Mouse (Mus musculus) olfactory bulb, adult 2 months (tissue): ENCODE measurements around the gene Gtpbp3. TPM values are rescaled to one million over a fixed set of nuclear protein-coding genes. Genes with fewer than 3 reads are reported as not detected.
A peak's percentile ranks its signal among the peaks of the same experiment; 100 is the strongest.

Experiments
- H3K27ac ChIP-seq: fragments of 200-500 bp; 2 replicates; pipeline ENCODE4 v1.5.1; 2012; ENCODE audit warnings: low read depth, low read length; ENCODE audit not compliant: insufficient read depth
- H3K4me1 ChIP-seq: fragments of 200-500 bp; 2 replicates; pipeline ENCODE4 v1.6.1; 2012; ENCODE audit warnings: low read length; ENCODE audit not compliant: control insufficient read depth, insufficient read depth
- H3K4me3 ChIP-seq: fragments of 200-500 bp; 2 replicates; pipeline ENCODE4 v1.5.1; 2012; ENCODE audit warnings: mild to moderate bottlenecking, low read depth, low read length, moderate library complexity; ENCODE audit not compliant: insufficient read depth
- CTCF ChIP-seq: fragments of 200-500 bp; IDR thresholded peaks from 2 replicates; pipeline ENCODE4 v1.5.1; 2012; ENCODE audit warnings: low read depth, mild to moderate bottlenecking, low read length, moderate library complexity; ENCODE audit not compliant: insufficient read depth
- POLR2A ChIP-seq: fragments of 200-500 bp; IDR thresholded peaks from 2 replicates; pipeline ENCODE4 v1.6.1; 2012; ENCODE audit warnings: mild to moderate bottlenecking, low read depth, low read length, moderate library complexity; ENCODE audit not compliant: insufficient read depth
- WGBS: fragments of 180-500 bp; shearing (Covaris S2); methylation state at CpG from one replicate; pipeline ENCODE4 v1.1.7; 2018; 5-methylcytosine and 5-hydroxymethylcytosine counted together
- polyA plus RNA-seq: library from polyadenylated mRNA; stranded (reverse); fragments of >200 nt; gene quantifications from 2 replicates; pipeline ENCODE4 v1.2.4, GENCODE M21; 2012; ENCODE audit warnings: low replicate concordance; ENCODE audit not compliant: missing spikeins, insufficient read depth, insufficient read length

Gene Gtpbp3
- not detected in 2 replicates for polyA plus RNA-seq

DNA sequence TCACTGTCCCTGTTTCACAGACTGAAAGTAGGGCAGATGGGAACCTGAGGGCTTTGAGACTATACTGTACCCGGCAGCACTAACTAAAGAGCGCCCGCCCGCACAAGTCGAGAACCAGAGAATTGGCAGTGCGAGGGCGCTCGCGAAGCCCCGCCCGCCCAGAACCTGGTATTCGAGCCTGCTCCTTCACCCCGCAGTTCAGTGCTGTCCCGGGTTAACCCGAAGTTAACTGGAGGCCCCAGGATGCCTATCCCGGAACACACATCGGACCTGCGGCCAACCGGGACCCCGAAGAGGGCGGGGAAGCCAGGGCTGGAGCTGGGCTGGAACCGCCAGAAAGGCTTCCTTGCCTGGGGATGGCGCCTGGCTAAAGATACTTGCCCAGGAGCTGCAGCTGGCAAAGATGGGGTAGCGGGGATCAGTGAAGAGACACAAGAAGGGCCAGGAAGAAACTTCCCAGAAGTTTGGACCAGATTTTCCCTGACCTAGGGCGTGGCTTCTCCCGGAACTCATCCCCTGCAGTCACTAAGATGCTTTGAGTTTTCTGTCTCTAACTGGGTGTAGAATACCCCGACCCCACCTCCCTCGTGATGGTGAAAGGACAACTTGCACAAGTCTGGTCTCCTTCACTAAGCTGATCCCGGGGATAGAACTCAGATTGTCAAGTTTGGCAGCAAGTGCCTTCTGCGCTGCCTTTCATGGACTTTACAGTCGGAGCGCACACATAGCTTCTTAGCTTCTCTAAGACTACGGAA, at the start of gene Gtpbp3:
Gene Gtpbp3 (plus strand): TSS at position 413 of the 755 bp plus-strand sequence.
- Histone ChIP-seq H3K4me1 (peaks cover 22% of the 10 kb centered on the region), H3K4me3 (peak within 1 kb of the TSS; percentile 78), H3K27ac (no peak within 1 kb of the TSS)
- TF ChIP-seq CTCF (no peak), POLR2A (no peak)
- under 1% methylated on average over 33 of the region's 33 CpGs for WGBS

DNA sequence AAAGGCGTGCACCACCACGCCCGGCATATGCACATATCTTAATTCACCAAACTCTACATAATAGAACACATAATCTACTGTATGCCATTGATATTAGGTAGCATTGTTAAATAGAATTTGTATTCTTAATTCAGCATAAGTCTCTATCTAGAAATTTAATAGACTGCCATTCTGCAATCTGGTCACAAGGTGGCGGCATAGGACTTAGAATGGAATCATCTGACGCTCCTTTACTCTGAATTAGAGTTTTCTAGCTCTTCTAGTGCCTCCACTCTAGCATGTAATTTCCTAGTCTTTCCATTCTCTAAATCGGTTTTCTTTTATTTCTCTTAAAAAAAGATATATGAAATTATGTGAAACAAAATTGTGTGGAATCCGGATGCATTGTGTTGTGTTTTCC, 46.5 kb upstream of the Gtpbp3 start:
- 1% methylated on average over 7 of the region's 7 CpGs for WGBS
- Histone ChIP-seq H3K4me3 (no peak overlapping the region), H3K27ac (no peak overlapping the region), H3K4me1 (no peaks in the 10 kb centered on the region; the same call in 1 of the 2 replicates)
- TF ChIP-seq POLR2A (no peak), CTCF (no peak)

DNA sequence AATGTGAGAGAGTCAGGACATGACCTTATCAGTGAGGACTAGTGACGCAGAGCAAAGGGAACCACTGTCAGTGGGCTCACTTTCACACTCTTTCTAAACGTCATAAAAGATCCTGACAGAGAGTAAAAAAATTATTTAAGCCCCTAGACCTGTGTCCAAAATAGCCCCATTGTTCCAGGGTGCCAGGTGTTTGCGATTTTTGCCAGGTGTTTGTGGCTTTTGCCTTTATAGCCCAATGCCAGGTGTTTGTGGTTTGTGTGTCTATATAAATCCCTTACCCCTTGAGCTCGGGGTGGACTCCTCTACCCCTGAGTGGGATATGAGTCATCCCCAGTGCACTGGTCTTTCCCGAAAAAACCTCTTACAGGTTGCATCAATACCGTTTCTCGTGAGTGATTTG, 42.8 kb upstream of the Gtpbp3 start:
- Histone ChIP-seq H3K27ac (no peak overlapping the region), H3K4me3 (no peak overlapping the region), H3K4me1 (no peaks in the 10 kb centered on the region; the same call in 1 of the 2 replicates)
- 74% methylated on average over 7 of the region's 7 CpGs for WGBS
- TF ChIP-seq CTCF = no peak
- no peak for TF ChIP-seq POLR2A

DNA sequence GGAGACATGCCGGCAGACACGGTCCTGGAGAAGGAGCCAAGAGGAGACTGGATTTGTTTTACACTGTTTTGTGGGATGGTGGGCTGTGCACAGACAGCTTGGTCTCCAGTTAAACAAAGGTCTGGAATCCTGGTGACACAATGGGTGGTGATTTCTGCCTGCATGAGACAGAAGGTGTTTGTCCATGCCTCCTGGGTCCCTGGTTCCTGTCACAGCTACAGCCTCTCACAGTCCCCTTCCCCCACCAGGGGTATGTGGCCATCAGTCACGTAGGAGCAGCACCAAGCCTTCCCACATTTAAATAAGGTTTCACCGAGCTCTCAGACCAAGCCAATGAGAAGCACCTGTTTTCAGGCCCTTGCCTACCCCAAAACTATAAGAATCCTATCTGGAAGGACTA, 36.6 kb upstream of the Gtpbp3 start:
- TF ChIP-seq CTCF (no peak), POLR2A (no peak)
- Histone ChIP-seq H3K4me3 (no peak overlapping the region), H3K4me1 (no peaks in the 10 kb centered on the region), H3K27ac (no peak overlapping the region)
- WGBS = 72% methylated on average over 4 of the region's 4 CpGs

DNA sequence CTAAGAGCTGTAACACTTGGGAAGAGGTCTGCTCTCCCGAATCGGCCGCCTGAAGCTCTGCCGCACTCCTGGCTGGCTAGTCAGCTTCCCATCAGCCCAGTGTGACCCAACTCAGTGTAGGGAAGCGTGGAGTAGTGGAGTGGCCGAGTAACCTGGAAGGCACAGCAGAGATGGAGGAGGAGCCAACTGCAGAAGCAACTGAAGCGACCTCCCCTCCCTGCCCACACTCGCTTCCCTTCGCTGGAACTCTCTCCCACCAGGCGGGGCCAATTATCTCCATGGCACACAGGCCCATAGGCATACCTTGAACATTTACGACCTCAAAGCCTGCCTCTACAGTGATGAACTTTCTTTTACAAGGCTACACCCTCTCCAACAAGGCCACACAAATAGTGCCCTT, 36.1 kb upstream of the Gtpbp3 start:
- no peak overlapping the region for H3K4me3 ChIP-seq
- WGBS = 64% methylated on average over 11 of the region's 11 CpGs

DNA sequence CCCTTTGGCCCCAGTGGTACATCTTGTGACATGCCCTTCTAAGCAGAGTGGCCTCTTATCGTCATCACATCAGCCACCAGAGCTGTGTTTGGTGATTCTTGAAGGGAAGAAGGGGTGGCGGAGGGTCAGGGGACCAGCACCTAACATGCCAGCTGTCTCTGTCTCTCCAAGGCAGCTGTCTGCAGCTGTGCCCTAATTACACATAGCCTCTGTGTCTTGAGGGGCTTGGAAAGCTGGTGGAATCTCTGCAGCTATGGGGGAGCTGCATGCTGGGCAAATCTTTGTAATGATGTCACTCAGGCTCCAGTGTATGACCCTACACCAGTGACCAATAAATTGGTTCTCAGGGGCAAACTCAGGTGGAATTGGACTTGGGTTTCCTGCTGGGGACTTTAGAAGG, 35.2 kb upstream of the Gtpbp3 start:
- Histone ChIP-seq H3K4me3 (no peak overlapping the region), H3K27ac (no peak overlapping the region), H3K4me1 (0 out of 2 replicates have a peak, but pooled peaks cover 3% of the 10 kb centered on the region)
- TF ChIP-seq CTCF = no peak
- TF ChIP-seq POLR2A = no peak
- WGBS = 71% methylated on average over 2 of the region's 2 CpGs

More for the DNA sequence above, 36.1 kb upstream of the Gtpbp3 start:
- Histone ChIP-seq H3K4me1 (no peaks in the 10 kb centered on the region), H3K27ac (no peak overlapping the region)
- TF ChIP-seq POLR2A (no peak), CTCF (no peak)

DNA sequence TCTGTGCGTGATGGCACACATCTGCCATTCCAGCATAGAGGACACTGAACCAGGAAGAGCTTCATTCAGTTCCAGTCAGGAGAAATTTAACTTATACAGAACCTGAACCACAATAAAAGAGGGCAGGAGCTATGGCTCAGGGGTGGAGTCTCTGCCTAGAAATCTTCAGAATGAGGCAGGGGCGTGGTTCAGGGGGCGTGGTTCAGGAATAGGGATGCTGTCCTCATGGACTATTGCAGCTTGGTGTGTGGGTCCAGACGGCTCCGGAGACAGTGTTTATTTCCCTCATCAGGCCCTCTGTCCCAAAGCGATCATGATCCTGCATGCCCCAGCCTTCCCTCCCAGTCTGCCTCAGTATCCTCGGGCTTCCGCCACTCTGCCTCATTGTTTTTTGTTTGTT, 33.2 kb upstream of the Gtpbp3 start:
- Histone ChIP-seq H3K4me1 (peaks cover 15% of the 10 kb centered on the region), H3K27ac (no peak overlapping the region), H3K4me3 (no peak overlapping the region)
- WGBS = 86% methylated on average over 8 of the region's 8 CpGs
- no peak for TF ChIP-seq CTCF
- TF ChIP-seq POLR2A = no peak

DNA sequence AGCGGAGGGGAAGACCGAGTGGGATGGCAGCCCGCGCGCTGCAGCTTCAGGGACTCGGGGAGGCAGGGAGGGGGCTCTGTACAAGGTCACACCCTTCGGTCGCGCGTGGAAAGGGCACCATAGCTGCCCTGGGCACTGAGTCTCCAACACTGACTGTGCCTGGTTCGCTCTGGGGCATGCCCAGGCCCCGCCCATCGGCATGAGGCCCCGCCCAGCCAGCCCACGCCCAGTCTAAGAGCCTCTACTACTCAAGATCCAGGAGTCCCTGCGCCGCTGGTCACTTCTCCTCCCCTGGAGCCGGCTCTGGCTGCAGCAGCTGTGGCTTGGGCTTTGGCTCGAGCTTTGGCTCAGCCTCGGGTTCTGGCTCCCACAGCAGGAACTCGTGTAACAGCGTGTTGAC, 31.0 kb upstream of the Gtpbp3 start:
- Histone ChIP-seq H3K4me1 (peaks cover 27% of the 10 kb centered on the region), H3K4me3 (no peak overlapping the region), H3K27ac (no peak overlapping the region)
- no peak for TF ChIP-seq CTCF
- no peak for TF ChIP-seq POLR2A
- WGBS = 53% methylated on average over 22 of the region's 22 CpGs

DNA sequence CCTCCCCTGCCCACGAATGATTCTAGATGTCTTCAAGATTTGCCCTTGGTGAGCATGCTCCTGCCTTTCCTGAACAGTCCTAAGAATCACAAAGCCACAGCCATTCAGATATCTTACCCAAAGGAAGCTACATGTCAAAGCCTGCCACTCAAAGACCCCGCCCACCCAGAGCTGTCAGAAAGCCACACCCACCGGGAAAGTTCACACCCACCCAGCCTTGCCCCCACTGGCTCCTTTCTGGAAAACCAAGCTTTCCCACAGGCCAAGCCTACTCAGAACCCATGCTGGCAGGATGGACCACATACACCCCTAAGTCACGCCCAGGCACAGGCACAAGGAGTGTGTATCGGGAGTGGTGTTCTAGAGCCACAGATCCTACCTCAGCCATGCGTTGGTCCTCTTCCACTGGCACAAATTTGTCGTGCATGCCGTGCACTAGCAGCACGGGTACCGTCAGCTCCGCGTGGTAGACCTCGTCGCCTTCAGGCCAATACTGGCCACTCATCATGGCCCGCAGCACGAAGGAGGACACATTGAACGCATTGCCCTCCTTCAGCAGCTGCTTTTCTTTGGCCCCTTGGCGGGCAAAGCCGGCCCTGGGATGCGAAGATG, 30.1 kb upstream of the Gtpbp3 start:
- H3K4me1 ChIP-seq = peaks cover 32% of the 10 kb centered on the region
- WGBS = 88% methylated on average over 20 of the region's 20 CpGs
- TF ChIP-seq POLR2A (no peak), CTCF (no peak)
- H3K27ac ChIP-seq = no peak overlapping the region
- no peak overlapping the region for H3K4me3 ChIP-seq

DNA sequence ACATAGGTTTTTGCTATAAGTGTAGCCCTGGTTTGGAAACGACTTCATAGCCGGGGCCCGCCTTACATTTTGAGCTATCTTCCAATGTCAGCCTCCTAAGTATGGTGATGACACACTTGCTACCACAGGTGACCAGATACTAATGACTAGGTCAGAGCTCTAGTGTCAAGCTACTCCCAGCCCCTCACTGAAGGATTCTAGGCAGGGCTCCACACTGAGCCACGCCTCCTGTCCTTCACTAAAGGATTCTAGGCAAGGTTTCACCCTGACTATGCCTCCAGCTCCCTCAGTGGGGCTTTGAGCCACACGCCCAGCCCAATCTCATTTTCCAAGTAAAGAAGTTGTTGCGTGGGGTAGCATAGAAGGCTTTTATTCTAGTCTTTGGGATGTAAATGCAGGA, 27.2 kb upstream of the Gtpbp3 start:
- Histone ChIP-seq H3K4me3 (no peak overlapping the region), H3K4me1 (peaks cover 44% of the 10 kb centered on the region), H3K27ac (no peak overlapping the region)
- WGBS = 86% methylated on average over 6 of the region's 6 CpGs
- TF ChIP-seq CTCF = no peak
- TF ChIP-seq POLR2A = no peak
